Mouse (Mus musculus) kidney, adult 11 months (tissue): Measurements from ENCODE around the gene Gm9736.
"Not testable (repeated sequence)": the region's sequence is repeated elsewhere in the genome, so short reads cannot be mapped to it uniquely, and the experiment has no call there.

Experiments used
- DNase-seq: peaks from one replicate; pipeline ENCODE4 v3.0.0; 2022

The Gm9736 gene

DNA sequence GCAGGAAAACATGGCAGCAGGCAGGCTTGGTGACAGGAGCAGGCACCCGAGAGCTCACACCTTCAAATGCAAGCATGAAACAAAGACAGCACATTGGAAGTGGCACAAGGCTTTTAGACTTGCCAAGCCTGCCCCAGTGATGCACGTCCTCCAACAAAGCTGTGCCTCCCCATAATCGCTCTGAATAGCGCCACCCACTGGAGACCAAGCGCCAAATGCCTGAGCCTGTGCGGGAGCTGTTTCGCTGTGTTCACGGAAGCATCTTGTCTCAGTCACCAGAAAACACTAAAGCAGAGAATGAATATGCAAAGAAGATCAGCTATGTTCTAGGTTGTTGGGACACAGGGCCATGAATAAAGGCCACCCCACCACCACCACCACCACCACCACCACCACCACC is 26.3 kb downstream of the Gm9736 start:
- DNase-seq: no peak

DNA sequence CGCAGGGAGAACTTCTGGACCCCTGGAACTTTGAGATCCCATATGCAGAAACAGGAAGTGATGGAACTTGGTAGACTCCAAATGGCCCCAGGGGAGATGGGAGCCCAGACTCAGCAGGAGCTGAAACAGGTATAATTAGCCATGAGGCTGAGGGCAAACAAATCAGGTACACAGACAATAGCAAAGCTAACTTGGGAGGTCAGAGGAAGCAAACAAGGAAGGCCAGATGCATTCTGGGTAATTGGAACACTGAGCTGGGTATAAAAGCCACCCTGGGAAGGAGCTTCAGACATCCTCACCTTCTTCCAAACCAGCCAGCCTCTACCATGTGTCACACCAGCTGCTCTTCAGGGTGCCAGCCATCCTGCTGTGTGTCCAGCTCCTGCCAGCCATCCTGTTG is 30.9 kb downstream of the Gm9736 start, which contains the start of gene Krtap12-1:
TSS of gene Krtap12-1 (plus strand) at position 301 of the 400 bp plus-strand sequence.
- DNase-seq: not testable (repeated sequence)

DNA sequence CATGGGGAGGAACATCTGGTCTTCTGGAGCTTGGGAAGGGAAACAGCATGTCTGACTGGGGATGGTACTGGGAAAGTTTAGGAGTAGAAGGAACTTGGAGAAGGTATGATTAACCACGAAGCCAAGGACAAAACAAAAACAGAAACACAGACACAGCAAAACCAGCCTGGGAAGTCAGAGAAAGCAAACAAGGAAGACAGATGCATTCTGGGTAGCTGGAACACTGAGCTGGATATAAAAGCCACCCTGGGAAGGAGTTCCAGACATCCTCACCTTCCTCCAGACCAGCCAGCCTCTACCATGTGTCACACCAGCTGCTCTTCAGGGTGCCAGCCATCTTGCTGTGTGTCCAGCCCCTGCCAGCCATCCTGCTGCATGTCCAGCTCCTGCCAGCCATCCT is 35.6 kb downstream of the Gm9736 start, which contains the start of gene Gm10142:
TSS of gene Gm10142 (plus strand) at position 301 of the 400 bp plus-strand sequence.
- no peak for DNase-seq

DNA sequence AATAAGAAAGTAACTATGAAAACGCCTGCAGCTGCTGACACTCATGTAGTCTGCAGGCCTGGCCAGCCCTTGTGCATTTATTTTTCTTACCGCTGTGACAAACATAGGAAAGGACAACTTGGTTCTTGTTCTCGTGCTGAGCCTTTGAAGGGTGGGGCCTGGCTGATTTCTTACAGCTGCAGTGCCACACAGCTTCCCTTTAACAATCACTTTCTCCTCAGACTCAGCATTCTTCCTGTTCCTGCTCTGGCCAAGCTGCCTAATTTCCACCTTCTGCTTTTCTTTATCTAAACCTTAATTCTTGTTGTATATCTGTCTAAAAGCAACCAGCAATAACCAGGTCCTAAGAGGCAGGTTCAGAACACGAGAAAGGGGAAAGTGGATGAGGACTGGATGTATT is 37.4 kb downstream of the Gm9736 start:
- no peak for DNase-seq

DNA sequence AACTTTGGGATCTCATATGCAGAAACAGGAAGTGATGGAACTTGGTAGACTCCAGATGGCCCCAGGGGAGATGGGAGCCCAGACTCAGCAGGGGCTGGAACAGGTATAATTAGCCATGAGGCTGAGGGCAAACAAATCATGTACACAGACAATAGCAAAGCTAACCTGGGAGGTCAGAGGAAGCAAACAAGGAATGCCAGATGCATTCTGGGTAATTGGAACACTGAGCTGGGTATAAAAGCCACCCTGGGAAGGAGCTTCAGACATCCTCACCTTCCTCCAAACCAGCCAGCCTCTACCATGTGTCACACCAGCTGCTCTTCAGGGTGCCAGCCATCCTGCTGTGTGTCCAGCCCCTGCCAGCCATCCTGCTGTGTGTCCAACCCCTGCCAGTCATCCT is 40.0 kb downstream of the Gm9736 start, which contains the start of gene Gm10024:
TSS of gene Gm10024 (plus strand) at position 301 of the 400 bp plus-strand sequence.
- DNase-seq: not testable (repeated sequence)

DNA sequence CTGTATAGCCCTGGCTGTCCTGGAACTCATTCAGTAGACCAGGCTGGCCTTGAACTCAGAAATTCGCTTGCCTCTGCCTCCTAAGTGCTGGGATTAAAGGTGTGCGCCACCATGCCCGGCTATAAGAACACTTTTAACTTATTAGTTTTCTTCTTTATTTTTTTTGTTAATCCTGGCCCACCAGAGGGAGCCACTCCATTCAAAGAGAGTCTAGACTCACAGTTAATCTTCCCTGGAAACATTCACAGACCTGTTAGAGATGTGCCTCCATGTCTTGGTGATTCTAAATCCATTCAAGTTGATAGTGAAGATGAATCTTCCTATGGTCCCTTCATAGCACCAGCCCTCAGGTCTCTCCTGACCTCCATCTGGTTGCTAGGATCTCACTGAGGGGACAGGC is 41.3 kb downstream of the Gm9736 start:
- no peak for DNase-seq

DNA sequence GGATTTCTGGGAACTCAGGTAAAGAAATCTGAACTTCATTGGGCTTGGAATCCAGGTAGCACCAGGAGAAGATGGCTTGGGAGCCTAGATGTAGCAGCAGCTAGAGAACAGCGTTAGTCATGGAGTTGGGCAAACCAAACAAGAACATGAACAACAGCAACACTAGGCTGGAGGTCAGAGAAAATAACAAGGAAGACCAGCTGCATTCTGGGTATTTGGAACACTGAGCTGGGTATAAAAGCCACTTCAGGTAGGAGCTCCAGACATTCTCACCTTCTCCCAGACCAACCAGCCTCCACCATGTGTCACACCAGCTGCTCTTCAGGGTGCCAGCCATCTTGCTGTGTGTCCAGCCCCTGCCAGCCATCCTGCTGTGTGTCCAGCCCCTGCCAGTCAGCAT is 44.8 kb downstream of the Gm9736 start, which contains the start of gene Gm10272:
TSS of gene Gm10272 (plus strand) at position 301 of the 400 bp plus-strand sequence.
- DNase-seq: no peak
